Mouse (Mus musculus) stomach, embryonic 14.5 days (tissue): ENCODE results near the gene Tle3. TPM values are rescaled to one million over a fixed set of nuclear protein-coding genes. Genes with fewer than 3 reads are reported as not detected.

ENCODE experiments used
- ATAC-seq: fragments of 200-750 bp; cut with Nextera tagmentation; 2 replicates; pipeline ENCODE4 v1.8.0; 2017; ENCODE audit warnings: low read depth, moderate TSS enrichment; ENCODE audit not compliant: insufficient number of reproducible peaks, insufficient read depth, low FRiP score
- H3K27ac ChIP-seq: fragments of 300-500 bp; sonication (generic); 2 replicates; pipeline ENCODE4 v1.5.1; 2014; ENCODE audit warnings: mild to moderate bottlenecking, low read length, moderate library complexity, mixed read lengths
- H3K27me3 ChIP-seq: fragments of 300-500 bp; sonication (generic); 2 replicates; pipeline ENCODE4 v1.6.1; 2014; ENCODE audit warnings: low read length, control low read depth, mixed read lengths; ENCODE audit not compliant: control insufficient read depth, insufficient read depth
- H3K36me3 ChIP-seq: fragments of 300-500 bp; sonication (generic); 2 replicates; pipeline ENCODE4 v1.6.1; 2014; ENCODE audit warnings: mild to moderate bottlenecking, control low read depth, low read length, moderate library complexity, mixed read lengths; ENCODE audit not compliant: control insufficient read depth, insufficient read depth
- H3K4me1 ChIP-seq: fragments of 300-500 bp; sonication (generic); 2 replicates; pipeline ENCODE4 v1.6.1; 2014; ENCODE audit warnings: low read length, control low read depth, mixed read lengths; ENCODE audit not compliant: control insufficient read depth, insufficient read depth
- H3K4me2 ChIP-seq: fragments of 300-500 bp; sonication (generic); replicated peaks from 2 replicates; pipeline ENCODE4 v1.6.1; 2014; ENCODE audit warnings: low read depth, low read length, control low read depth
- H3K4me3 ChIP-seq: fragments of 300-500 bp; sonication (generic); 2 replicates; pipeline ENCODE4 v1.5.1; 2014; ENCODE audit warnings: low read depth, low read length, control low read depth
- H3K9ac ChIP-seq: fragments of 300-500 bp; sonication (generic); replicated peaks from 2 replicates; pipeline ENCODE4 v1.6.1; 2014; ENCODE audit warnings: low read depth, mild to moderate bottlenecking, control low read depth, low read length, moderate library complexity, mixed read lengths
- H3K9me3 ChIP-seq: fragments of 300-500 bp; sonication (generic); 2 replicates; pipeline ENCODE4 v1.6.1; 2016; ENCODE audit warnings: low read depth, low read length, control low read depth; ENCODE audit not compliant: control insufficient read depth
- WGBS: fragments of 180-500 bp; shearing (Covaris S2); extraction: QIAGEN DNeasy Blood & Tissue Kit; methylation state at CpG from one replicate; pipeline ENCODE4 v1.1.7; 2014; 5-methylcytosine and 5-hydroxymethylcytosine counted together
- polyA plus RNA-seq: library from polyadenylated mRNA; unstranded; fragments of >200 nt; fragmentation: Nextera tagmentation; extraction: Ambion mirVana; gene quantifications from 2 replicates; pipeline ENCODE4 v1.2.1, GENCODE M21; 2014

Gene Tle3
- polyA plus RNA-seq, 1 experiment from 2014 or later = 31.9 TPM

GRCm38 (mm10) chr9:61360727-61361631, 11.2 kb upstream of the Tle3 start:
- Histone ChIP-seq H3K9ac (no peak overlapping the region; the same call in 1 of the 2 replicates), H3K27ac (no peak overlapping the region; the same call in 1 of the 2 replicates), H3K4me3 (no peak overlapping the region), H3K36me3 (no peaks in the 10 kb centered on the region), H3K4me1 (peaks cover 11% of the 10 kb centered on the region), H3K4me2 (peak overlapping the region; percentile 22; the same call in 1 of the 2 replicates), H3K27me3 (no peaks in the 10 kb centered on the region), H3K9me3 (no peaks in the 10 kb centered on the region)
- 27% methylated on average over 17 of the region's 17 CpGs for WGBS
- peak; percentile 85 for ATAC-seq

GRCm38 (mm10) chr9:61363194-61363593, 9.0 kb upstream of the Tle3 start:
- peaks cover 27% of the 10 kb centered on the region for H3K4me1 ChIP-seq
- H3K4me2 ChIP-seq = no peak overlapping the region
- no peaks in the 10 kb centered on the region for H3K36me3 ChIP-seq
- H3K9ac ChIP-seq = no peak overlapping the region
- H3K4me3 ChIP-seq = no peak overlapping the region
- 59% methylated on average over 9 of the region's 9 CpGs for WGBS
- no peak overlapping the region for H3K27ac ChIP-seq
- no peak for ATAC-seq
- H3K9me3 ChIP-seq = no peaks in the 10 kb centered on the region
- H3K27me3 ChIP-seq = no peaks in the 10 kb centered on the region

- Histone ChIP-seq H3K9me3 (no peaks in the 10 kb centered on the region), H3K9ac (no peak overlapping the region), H3K36me3 (no peaks in the 10 kb centered on the region), H3K4me1 (peaks cover 36% of the 10 kb centered on the region), H3K4me3 (no peak overlapping the region), H3K4me2 (no peak overlapping the region), H3K27ac (no peak overlapping the region), H3K27me3 (no peaks in the 10 kb centered on the region)
- no peak for ATAC-seq
- WGBS = 18% methylated on average over 9 of the region's 9 CpGs
These were observed 6.1 kb upstream of the Tle3 start for GRCm38 (mm10) chr9:61366108-61366507.

- no peaks in the 10 kb centered on the region for H3K36me3 ChIP-seq
- no peak for ATAC-seq
- no peaks in the 10 kb centered on the region for H3K9me3 ChIP-seq
- H3K9ac ChIP-seq = no peak overlapping the region
- H3K4me1 ChIP-seq = peaks cover 41% of the 10 kb centered on the region
- no peaks in the 10 kb centered on the region for H3K27me3 ChIP-seq
- no peak overlapping the region for H3K4me3 ChIP-seq
- no peak overlapping the region for H3K27ac ChIP-seq
- 19% methylated on average over 4 of the region's 4 CpGs for WGBS
- H3K4me2 ChIP-seq = no peak overlapping the region
These were observed 5.0 kb upstream of the Tle3 start for GRCm38 (mm10) chr9:61367156-61367555.

GRCm38 (mm10) chr9:61367857-61368566, 4.2 kb upstream of the Tle3 start:
- H3K27me3 ChIP-seq = no peaks in the 10 kb centered on the region
- no peak overlapping the region for H3K9ac ChIP-seq
- no peaks in the 10 kb centered on the region for H3K36me3 ChIP-seq
- no peak overlapping the region for H3K4me3 ChIP-seq
- H3K27ac ChIP-seq = no peak overlapping the region
- WGBS = 16% methylated on average over 6 of the region's 6 CpGs
- H3K4me2 ChIP-seq = no peak overlapping the region
- H3K4me1 ChIP-seq = peaks cover 41% of the 10 kb centered on the region
- ATAC-seq = no peak
- no peaks in the 10 kb centered on the region for H3K9me3 ChIP-seq

- peak overlapping the region; percentile 77; the same call in 1 of the 2 replicates for H3K27ac ChIP-seq
These were observed 3.5 kb upstream of the Tle3 start for GRCm38 (mm10) chr9:61368567-61369240.

GRCm38 (mm10) chr9:61369316-61370273, 2.6 kb upstream of the Tle3 start:
- WGBS = under 1% methylated on average over 45 of the region's 45 CpGs
- H3K27ac ChIP-seq = peak overlapping the region; percentile 77; the same call in 1 of the 2 replicates
- H3K4me1 ChIP-seq = peaks cover 41% of the 10 kb centered on the region
- H3K9ac ChIP-seq = no peak overlapping the region
- peak overlapping the region; percentile 49 for H3K4me2 ChIP-seq
- peak overlapping the region; percentile 22 for H3K4me3 ChIP-seq
- no peak for ATAC-seq
- H3K36me3 ChIP-seq = no peaks in the 10 kb centered on the region
- H3K9me3 ChIP-seq = no peaks in the 10 kb centered on the region
- H3K27me3 ChIP-seq = no peaks in the 10 kb centered on the region

More at GRCm38 (mm10) chr9:61368567-61369240, 3.5 kb upstream of the Tle3 start:
- H3K4me3 ChIP-seq = peak overlapping the region; percentile 22; the same call in 1 of the 2 replicates
- H3K36me3 ChIP-seq = no peaks in the 10 kb centered on the region
- no peak for ATAC-seq
- peaks cover 41% of the 10 kb centered on the region for H3K4me1 ChIP-seq
- WGBS = 1% methylated on average over 12 of the region's 12 CpGs
- H3K9ac ChIP-seq = no peak overlapping the region
- H3K4me2 ChIP-seq = peak overlapping the region; percentile 49
- no peaks in the 10 kb centered on the region for H3K27me3 ChIP-seq
- H3K9me3 ChIP-seq = no peaks in the 10 kb centered on the region
